8 mouse cellular contexts compared by ENCODE assay signal in the genomic region with DNA sequence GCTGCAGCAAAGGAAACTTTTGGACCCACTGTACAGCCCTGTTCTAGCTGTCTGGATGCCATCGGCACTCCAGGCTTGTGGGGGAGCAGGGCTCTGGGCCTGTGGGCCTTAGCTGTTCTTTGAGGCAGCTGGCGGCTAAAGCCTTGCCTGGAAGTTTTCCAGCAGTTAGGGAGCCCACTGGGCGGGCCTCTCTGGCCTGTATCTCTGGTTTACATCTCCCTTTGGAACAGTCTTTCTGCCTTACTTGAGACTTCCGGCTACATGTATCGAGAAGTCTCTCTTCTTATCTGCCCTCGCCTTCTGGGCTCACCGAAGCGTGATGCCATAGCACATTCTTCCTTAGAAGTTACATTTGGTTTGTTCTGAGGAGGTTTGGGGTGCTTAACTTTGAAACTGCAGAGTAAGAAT.
DNase-seq lines count a peak whose midpoint lies in the region; ATAC-seq and TF ChIP-seq lines count a peak whose summit lies in the region.

No protein-coding gene starts in this region.

- no peak for TF ChIP-seq RAD21 in MEL (IDR thresholded peaks at IDR 0.05; ENCODE audit: low read depth, low read length)

- H3K27me3 ChIP-seq in heart, embryonic 16.5 days (ENCODE audit: control insufficient read depth, insufficient read depth, low read length), result no peaks in the 10 kb centered on the region
- H3K27me3 ChIP-seq in heart, embryonic 11.5 days (ENCODE audit: control insufficient read depth, insufficient read depth, low read length), result no peaks in the 10 kb centered on the region
- H3K27me3 ChIP-seq in MEL (ENCODE audit: control insufficient read depth in 1 of 2, insufficient read depth in 2 of 2, low read length in 2 of 2), result no peaks in the 10 kb centered on the region
- no peaks in the 10 kb centered on the region for H3K27me3 ChIP-seq in liver, embryonic 15.5 days

- peak; percentile 96 for DNase-seq in MEL (ENCODE audit: low read depth, low spot score)
- peak; percentile 60 to 69 for DNase-seq in cerebellum, postnatal 25 days
- peak; percentile 45 to 55 for DNase-seq in urinary bladder, postnatal 36 days (ENCODE audit: low spot score in 2 of 2)
- DNase-seq in adrenal gland, adult (ENCODE audit: inconsistent age in 2 of 2, low spot score in 1 of 2), result no peak
- no peak for DNase-seq in layer of hippocampus, adult 8-10 months (ENCODE audit: low spot score in 2 of 2)

- TF ChIP-seq EP300 in MEL (IDR thresholded peaks at IDR 0.05; ENCODE audit: low read depth in 1 of 2, low read length in 2 of 2), result peak; percentile 96 to 99

- H3K36me3 ChIP-seq in heart, embryonic 16.5 days (ENCODE audit: control insufficient read depth, insufficient read depth), result peaks cover 4% of the 10 kb centered on the region; the same call in 1 of the 2 replicates
- no peaks in the 10 kb centered on the region for H3K36me3 ChIP-seq in heart, embryonic 11.5 days (ENCODE audit: control insufficient read depth, insufficient read depth, low read length)
- peaks cover 0 to 46% of the 10 kb centered on the region in 2 experiments; a peak in 2 of 4 replicates for H3K36me3 ChIP-seq in MEL (ENCODE audit: control insufficient read depth in 1 of 2, insufficient read depth in 2 of 2, low read length in 2 of 2)
- no peaks in the 10 kb centered on the region for H3K36me3 ChIP-seq in liver, embryonic 15.5 days (replicated peaks)

- H3K9me3 ChIP-seq in heart, embryonic 16.5 days (replicated peaks; ENCODE audit: control insufficient read depth, low read length), result no peaks in the 10 kb centered on the region
- H3K9me3 ChIP-seq in heart, embryonic 11.5 days (replicated peaks; ENCODE audit: control insufficient read depth, low read length), result no peaks in the 10 kb centered on the region
- no peaks in the 10 kb centered on the region for H3K9me3 ChIP-seq in MEL (replicated peaks; ENCODE audit: insufficient read depth, low read length)
- H3K9me3 ChIP-seq in liver, embryonic 15.5 days (replicated peaks), result no peaks in the 10 kb centered on the region

- ATAC-seq in heart, embryonic 16.5 days (replicated peaks; ENCODE audit: extremely low read depth, insufficient read depth, low FRiP score), result peak; percentile 37; the same call in 1 of the 2 replicates
- no peak for ATAC-seq in heart, embryonic 11.5 days (replicated peaks; ENCODE audit: insufficient number of reproducible peaks, low FRiP score, low TSS enrichment)
- peak; percentile 84 for ATAC-seq in liver, embryonic 15.5 days (ENCODE audit: insufficient read depth)

- peaks cover 10% of the 10 kb centered on the region for H3K4me1 ChIP-seq in heart, embryonic 16.5 days (ENCODE audit: control insufficient read depth, insufficient read depth, low read length)
- peaks cover 10% of the 10 kb centered on the region; the same call in 1 of the 2 replicates for H3K4me1 ChIP-seq in heart, embryonic 11.5 days (ENCODE audit: control insufficient read depth, insufficient read depth, low read length)
- H3K4me1 ChIP-seq in MEL (ENCODE audit: control insufficient read depth in 1 of 2, insufficient read depth in 2 of 2, low read length in 2 of 2), result peaks cover 31 to 64% of the 10 kb centered on the region in 2 experiments
- peaks cover 62% of the 10 kb centered on the region for H3K4me1 ChIP-seq in liver, embryonic 15.5 days (replicated peaks)

- H3K4me2 ChIP-seq in heart, embryonic 16.5 days (ENCODE audit: low read depth, low read length), result no peak overlapping the region
- H3K4me2 ChIP-seq in heart, embryonic 11.5 days, result no peak overlapping the region
- H3K4me2 ChIP-seq in liver, embryonic 15.5 days, result peak overlapping the region; percentile 60

- TF ChIP-seq CTCF in MEL (IDR thresholded peaks at IDR 0.05 in 2 of 3, conservative IDR thresholded peaks at IDR 0.05 in 1 of 3; ENCODE audit: control insufficient read depth in 1 of 3, insufficient read depth in 1 of 3, low read depth in 2 of 3, low read length in 3 of 3, poor library complexity in 1 of 3, severe bottlenecking in 1 of 3), result no peak

- H3K79me2 ChIP-seq in MEL (ENCODE audit: control insufficient read depth, insufficient read depth, low read length, poor library complexity), result no peaks in the 10 kb centered on the region; the same call in 1 of the 2 replicates

- TF ChIP-seq POLR2A in MEL (IDR thresholded peaks at IDR 0.05; ENCODE audit: control insufficient read depth in 1 of 2, insufficient read depth in 1 of 2, low read depth in 1 of 2, low read length in 2 of 2, poor library complexity in 1 of 2), result peak in 1 of 2 experiments; percentile 57; a peak in 1 of 4 replicates

- WGBS in heart, embryonic 16.5 days, result 42% methylated on average over 8 of the region's 8 CpGs
- WGBS in heart, embryonic 11.5 days (ENCODE audit: insufficient replicate concordance), result 44% methylated on average over 8 of the region's 8 CpGs
- WGBS in liver, embryonic 15.5 days (ENCODE audit: insufficient replicate concordance), result 21% methylated on average over 8 of the region's 8 CpGs

- no peak overlapping the region for H3K4me3 ChIP-seq in heart, embryonic 16.5 days (ENCODE audit: low read length)
- no peak overlapping the region for H3K4me3 ChIP-seq in heart, embryonic 11.5 days (ENCODE audit: low read depth, low read length)
- 0 out of 4 replicates have a peak overlapping the region, but pooled peaks of 1 of the 2 experiments have one; percentile 11 for H3K4me3 ChIP-seq in MEL (ENCODE audit: control insufficient read depth in 1 of 2, insufficient read depth in 1 of 2, low read depth in 2 of 2, low read length in 2 of 2)
- H3K4me3 ChIP-seq in liver, embryonic 15.5 days (replicated peaks), result 0 out of 2 replicates have a peak overlapping the region, but pooled peaks have one; percentile 4

- no peak overlapping the region for H3K9ac ChIP-seq in heart, embryonic 16.5 days (ENCODE audit: low read length)
- H3K9ac ChIP-seq in heart, embryonic 11.5 days (ENCODE audit: low read depth, low read length), result no peak overlapping the region
- peak overlapping the region; percentile 76 for H3K9ac ChIP-seq in MEL (ENCODE audit: control insufficient read depth, low read depth, low read length, poor library complexity, severe bottlenecking)
- peak overlapping the region; percentile 58 for H3K9ac ChIP-seq in liver, embryonic 15.5 days

- 0 out of 2 replicates have a peak overlapping the region, but pooled peaks have one; percentile 7 for H3K27ac ChIP-seq in heart, embryonic 16.5 days (ENCODE audit: low read length)
- H3K27ac ChIP-seq in heart, embryonic 11.5 days (ENCODE audit: low read depth, low read length), result no peak overlapping the region
- H3K27ac ChIP-seq in MEL (ENCODE audit: control insufficient read depth, low read depth, low read length), result peak overlapping the region; percentile 99
- H3K27ac ChIP-seq in liver, embryonic 15.5 days (replicated peaks), result peak overlapping the region; percentile 95

TF ChIP-seq in MEL, 35 proteins besides CTCF, POLR2A, EP300 and RAD21 (continues in another document):
- TF ChIP-seq ZNF384 (IDR thresholded peaks at IDR 0.05; ENCODE audit: low read depth, low read length) (0 out of 2 replicates have a peak, but pooled peaks have one; percentile 4), ZC3H11A (IDR thresholded peaks at IDR 0.05; ENCODE audit: low read depth, low read length) (no peak), TAL1 (IDR thresholded peaks at IDR 0.05; ENCODE audit: low read length) (peak; percentile 99), MYB (IDR thresholded peaks at IDR 0.05; ENCODE audit: low read depth, low read length) (no peak), UBTF (IDR thresholded peaks at IDR 0.05; ENCODE audit: borderline replicate concordance, insufficient read depth, low read depth, low read length) (no peak), ETS1 (IDR thresholded peaks at IDR 0.05; ENCODE audit: low read depth, low read length) (peak; percentile 98), TCF12 (IDR thresholded peaks at IDR 0.05; ENCODE audit: low read depth, low read length) (peak; percentile 97), SMC3 (IDR thresholded peaks at IDR 0.05; ENCODE audit: low read depth, low read length) (no peak), ELF1 (IDR thresholded peaks at IDR 0.05; ENCODE audit: low read depth, low read length) (peak; percentile 83), BHLHE40 (IDR thresholded peaks at IDR 0.05; ENCODE audit: borderline replicate concordance, low read depth, low read length) (peak; percentile 76; the same call in 1 of the 2 replicates), ZMIZ1 (IDR thresholded peaks at IDR 0.05; ENCODE audit: low read depth, low read length) (0 out of 2 replicates have a peak, but pooled peaks have one; percentile 29), HCFC1 (IDR thresholded peaks at IDR 0.05; ENCODE audit: low read depth, low read length) (peak; percentile 55; the same call in 1 of the 2 replicates), MEF2A (IDR thresholded peaks at IDR 0.05; ENCODE audit: extremely low read depth, insufficient replicate concordance, low read depth, low read length, poor library complexity, severe bottlenecking) (no peak), GABPA (IDR thresholded peaks at IDR 0.05; ENCODE audit: low read depth, low read length) (no peak), MYC (IDR thresholded peaks at IDR 0.05; ENCODE audit: low read depth, low read length) (no peak), NELFE (IDR thresholded peaks at IDR 0.05; ENCODE audit: low read depth, low read length) (peak; percentile 37), USF1 (IDR thresholded peaks at IDR 0.05; ENCODE audit: low read depth, low read length) (no peak), MAZ (IDR thresholded peaks at IDR 0.05; ENCODE audit: low read depth, low read length) (0 out of 2 replicates have a peak, but pooled peaks have one; percentile 52), GATA1 (IDR thresholded peaks at IDR 0.05; ENCODE audit: low read depth, low read length) (peak; percentile 98), MXI1 (IDR thresholded peaks at IDR 0.05; ENCODE audit: low read depth, low read length) (no peak), POLR2AphosphoS5 (IDR thresholded peaks at IDR 0.05; ENCODE audit: borderline replicate concordance, low read depth, low read length) (no peak), JUND (IDR thresholded peaks at IDR 0.05; ENCODE audit: low read depth, low read length) (no peak), POLR2AphosphoS2 (IDR thresholded peaks at IDR 0.05; ENCODE audit: low read length) (0 out of 2 replicates have a peak, but pooled peaks have one; percentile 10), NRF1 (IDR thresholded peaks at IDR 0.05; ENCODE audit: insufficient read depth, low read depth, low read length, poor library complexity, severe bottlenecking) (no peak), CHD1 (IDR thresholded peaks at IDR 0.05; ENCODE audit: low read depth, low read length) (no peak), ZKSCAN1 (IDR thresholded peaks at IDR 0.05; ENCODE audit: low read depth, low read length) (no peak), KAT2A (conservative IDR thresholded peaks at IDR 0.05; ENCODE audit: low read depth, low read length) (no peak; the same call in 1 of the 2 replicates), MAX (IDR thresholded peaks at IDR 0.05; ENCODE audit: low read length) (peak; percentile 47; the same call in 1 of the 2 replicates), CHD2 (IDR thresholded peaks at IDR 0.05; ENCODE audit: low read length) (no peak), TBP (IDR thresholded peaks at IDR 0.05; ENCODE audit: low read depth, low read length) (peak; percentile 81)

Comparison
In these comparisons a context has a peak if more than half of its experiments do, and no peak if none do; other contexts are left out.
1. H3K9ac ChIP-seq: peak in MEL (single experiment) and liver, embryonic 15.5 days (single experiment); none in heart, embryonic 16.5 days (single experiment) and heart, embryonic 11.5 days (single experiment).
2. DNase-seq: peak in MEL (single experiment), cerebellum, postnatal 25 days (2 of 2) and urinary bladder, postnatal 36 days (2 of 2); none in adrenal gland, adult (0 of 2) and layer of hippocampus, adult 8-10 months (0 of 2).